Mouse (Mus musculus) brain, embryonic 14.5 days (tissue): ENCODE results near the gene Ptger1.

Source experiments
- CTCF ChIP-seq: fragments of 200-500 bp; IDR thresholded peaks from 2 replicates; pipeline ENCODE4 v1.5.1; 2012; ENCODE audit warnings: inconsistent platforms, mild to moderate bottlenecking, moderate library complexity, borderline replicate concordance; ENCODE audit not compliant: insufficient read depth, insufficient read length; ENCODE audit errors: extremely low read depth
- POLR2A ChIP-seq: fragments of 200-500 bp; IDR thresholded peaks from 2 replicates; pipeline ENCODE4 v1.6.1; 2012; ENCODE audit warnings: mild to moderate bottlenecking, inconsistent platforms, borderline replicate concordance; ENCODE audit not compliant: poor library complexity, insufficient read depth, insufficient read length, severe bottlenecking; ENCODE audit errors: extremely low read depth

GRCm38 (mm10) chr8:83652744-83653661 is 13.5 kb upstream of the Ptger1 start:
- TF ChIP-seq CTCF (no peak), POLR2A (no peak)
